Mouse (Mus musculus): ENCODE results near the gene Atp2c1. TPM values are rescaled to one million over a fixed set of nuclear protein-coding genes. Genes with fewer than 3 reads are reported as not detected.

Gene Atp2c1
- polyA plus RNA-seq, 1 experiment from 2014 or later: 71.1 TPM

GRCm38 (mm10) chr9:105368605-105369004 is 158.5 kb downstream of the Atp2c1 start:
- no peak overlapping the region for H3K9ac ChIP-seq (ENCODE audit: low read depth, low read length)
- ATAC-seq (ENCODE audit: low read depth) (no peak), DNase-seq (ENCODE audit: low spot score) (no peak)
- WGBS: 85% methylated on average over 3 of the region's 3 CpGs
- no peak overlapping the region for H3K4me2 ChIP-seq (ENCODE audit: low read depth, low read length)
- H3K27me3 ChIP-seq (replicated peaks; ENCODE audit: control insufficient read depth, insufficient read depth, low read length): no peaks in the 10 kb centered on the region
- no peaks in the 10 kb centered on the region for H3K4me1 ChIP-seq (ENCODE audit: control insufficient read depth, insufficient read depth, low read length)
- H3K27ac ChIP-seq (replicated peaks; ENCODE audit: low read depth, low read length): no peak overlapping the region
- H3K9me3 ChIP-seq (ENCODE audit: control insufficient read depth, low read length): no peaks in the 10 kb centered on the region
- no peaks in the 10 kb centered on the region for H3K36me3 ChIP-seq (ENCODE audit: control insufficient read depth, insufficient read depth, low read length)
- no peak overlapping the region for H3K4me3 ChIP-seq (ENCODE audit: low read depth, low read length)

- Histone ChIP-seq H3K27ac (replicated peaks; ENCODE audit: low read depth, low read length) (no peak overlapping the region), H3K9me3 (ENCODE audit: control insufficient read depth, low read length) (no peaks in the 10 kb centered on the region), H3K4me2 (ENCODE audit: low read depth, low read length) (no peak overlapping the region), H3K36me3 (ENCODE audit: control insufficient read depth, insufficient read depth, low read length) (no peaks in the 10 kb centered on the region), H3K4me1 (ENCODE audit: control insufficient read depth, insufficient read depth, low read length) (no peaks in the 10 kb centered on the region), H3K9ac (ENCODE audit: low read depth, low read length) (no peak overlapping the region), H3K27me3 (replicated peaks; ENCODE audit: control insufficient read depth, insufficient read depth, low read length) (no peaks in the 10 kb centered on the region), H3K4me3 (ENCODE audit: low read depth, low read length) (no peak overlapping the region)
- 87% methylated on average over 4 of the region's 4 CpGs for WGBS
- ATAC-seq (ENCODE audit: low read depth) (no peak), DNase-seq (ENCODE audit: low spot score) (no peak)
Measured at GRCm38 (mm10) chr9:105366199-105366598, 160.9 kb downstream of the Atp2c1 start.

DNA sequence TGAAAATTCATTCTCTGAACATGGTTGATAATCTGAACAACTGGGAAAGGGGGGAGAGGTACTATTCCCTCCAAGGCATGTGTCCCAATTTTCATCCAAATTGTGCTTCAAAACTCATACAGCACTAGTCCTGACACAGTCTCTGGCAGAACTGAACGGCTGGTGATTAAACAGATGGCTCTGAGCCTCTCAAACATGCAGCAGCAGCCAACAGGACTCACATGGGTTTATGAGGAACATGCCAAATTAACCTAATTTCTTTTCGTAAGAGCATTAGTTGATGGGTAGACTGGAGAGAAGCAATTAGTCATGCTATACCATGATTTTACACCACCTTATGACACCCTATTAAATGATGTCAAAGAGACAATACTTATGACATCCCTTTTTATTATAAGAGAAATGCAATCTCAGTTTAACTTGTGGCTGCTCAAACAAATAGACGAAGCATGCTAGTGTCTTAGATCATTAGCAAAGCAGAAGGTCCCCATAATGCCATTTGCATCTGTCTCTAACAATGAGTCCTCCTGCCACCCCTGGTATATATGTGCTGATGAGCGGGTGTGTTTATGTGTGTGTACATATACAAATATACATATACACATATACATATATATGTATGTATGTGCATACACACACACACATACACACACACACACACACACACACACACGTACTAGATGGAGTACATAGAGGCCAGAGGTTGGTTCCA is 163.4 kb downstream of the Atp2c1 start:
- Histone ChIP-seq H3K4me2 (ENCODE audit: low read depth, low read length) (no peak overlapping the region), H3K27me3 (replicated peaks; ENCODE audit: control insufficient read depth, insufficient read depth, low read length) (no peaks in the 10 kb centered on the region), H3K4me3 (ENCODE audit: low read depth, low read length) (no peak overlapping the region), H3K27ac (replicated peaks; ENCODE audit: low read depth, low read length) (no peak overlapping the region), H3K4me1 (ENCODE audit: control insufficient read depth, insufficient read depth, low read length) (no peaks in the 10 kb centered on the region), H3K9ac (ENCODE audit: low read depth, low read length) (no peak overlapping the region), H3K9me3 (ENCODE audit: control insufficient read depth, low read length) (no peaks in the 10 kb centered on the region), H3K36me3 (ENCODE audit: control insufficient read depth, insufficient read depth, low read length) (no peaks in the 10 kb centered on the region)
- 84% methylated on average over 5 of the region's 5 CpGs for WGBS
- ATAC-seq (ENCODE audit: low read depth) (no peak), DNase-seq (ENCODE audit: low spot score) (no peak)

- DNase-seq (ENCODE audit: low spot score): no peak
- Histone ChIP-seq H3K9me3 (ENCODE audit: control insufficient read depth, low read length) (no peaks in the 10 kb centered on the region), H3K36me3 (ENCODE audit: control insufficient read depth, insufficient read depth, low read length) (no peaks in the 10 kb centered on the region), H3K4me2 (ENCODE audit: low read depth, low read length) (no peak overlapping the region), H3K27me3 (replicated peaks; ENCODE audit: control insufficient read depth, insufficient read depth, low read length) (no peaks in the 10 kb centered on the region), H3K9ac (ENCODE audit: low read depth, low read length) (no peak overlapping the region), H3K4me3 (ENCODE audit: low read depth, low read length) (no peak overlapping the region), H3K4me1 (ENCODE audit: control insufficient read depth, insufficient read depth, low read length) (no peaks in the 10 kb centered on the region), H3K27ac (replicated peaks; ENCODE audit: low read depth, low read length) (no peak overlapping the region)
- no peak for ATAC-seq (ENCODE audit: low read depth)
- WGBS: 68% methylated on average over 2 of the region's 2 CpGs
Measured at GRCm38 (mm10) chr9:105362181-105362580, 164.9 kb downstream of the Atp2c1 start.

Other genes starting within 250 kb of the Atp2c1 start
- 12.3 and 12.4 TPM in 2 replicates for gene Aste1, start 131.9 kb downstream of the Atp2c1 start, polyA plus RNA-seq (2014; fragmentation: Nextera tagmentation; extraction: Ambion mirVana)
- 1.1 and 1.2 TPM in 2 replicates for gene Nek11, start 131.8 kb downstream of the Atp2c1 start, polyA plus RNA-seq (2014; fragmentation: Nextera tagmentation; extraction: Ambion mirVana)
- gene Pik3r4, start 115.7 kb upstream of the Atp2c1 start, polyA plus RNA-seq (2014; fragmentation: Nextera tagmentation; extraction: Ambion mirVana): 23.0 and 24.9 TPM in 2 replicates

Data from embryonic facial prominence, embryonic 14.5 days (tissue).